17 mouse cellular contexts compared by ENCODE assay signal in genomic region chr9:77488611-77489010, GRCm38 (mm10).
"Had no signal": no experiment of that assay in that cellular context is flagged by ENCODE, and none has a peak within 500 bp of the region (broad histone marks: within the 10 kb centered on the region; RNA-seq: fewer than 3 reads in every experiment).

No protein-coding gene starts in this region.

- H3K9ac ChIP-seq: lung, embryonic 14.5 days; midbrain, embryonic 12.5 days; neural tube, embryonic 13.5 days; neural tube, embryonic 15.5 days had no signal

- H3K4me1 ChIP-seq: midbrain, embryonic 12.5 days; neural tube, embryonic 15.5 days had no signal

- H3K4me2 ChIP-seq: lung, embryonic 14.5 days; midbrain, embryonic 12.5 days; neural tube, embryonic 13.5 days; neural tube, embryonic 15.5 days had no signal

- ATAC-seq: midbrain, embryonic 16.5 days had no signal

- H3K4me3 ChIP-seq: midbrain, embryonic 10.5 days; midbrain, embryonic 12.5 days; myocyte; neural tube, embryonic 13.5 days; neural tube, embryonic 15.5 days had no signal

- H3K9me3 ChIP-seq: midbrain, embryonic 10.5 days; midbrain, embryonic 12.5 days; neural tube, embryonic 13.5 days; neural tube, embryonic 15.5 days had no signal

- DNase-seq: lung, embryonic 14.5 days; lung, postnatal 10 days; lung, postnatal 4 days; midbrain, embryonic 14.5 days; retina, postnatal 1 day; right cerebral cortex, adult 18-20 months; right cerebral cortex, postnatal 25 days; right cerebral cortex, postnatal 4 days; spleen, adult 18-20 months; thymus, postnatal 25 days; thymus, postnatal 4 days had no signal

- H3K27me3 ChIP-seq: neural tube, embryonic 13.5 days; neural tube, embryonic 15.5 days had no signal

- H3K27ac ChIP-seq: midbrain, embryonic 10.5 days; midbrain, embryonic 12.5 days; neural tube, embryonic 13.5 days; neural tube, embryonic 15.5 days had no signal

- H3K36me3 ChIP-seq: midbrain, embryonic 10.5 days; midbrain, embryonic 12.5 days; neural tube, embryonic 13.5 days; neural tube, embryonic 15.5 days had no signal
